Mouse (Mus musculus): ENCODE data around the gene Apod.
"Not testable (repeated sequence)": the region's sequence is repeated elsewhere in the genome, so short reads cannot be mapped to it uniquely, and the experiment has no call there.

Gene Apod

GRCm38 (mm10) chr16:31314497-31315233, at the start of gene Apod:
Gene Apod, minus strand, starts transcription at chr16:31314808.
- DNase-seq (ENCODE audit: low read depth, low spot score): no peak

- DNase-seq (ENCODE audit: low read depth, low spot score): no peak
These were observed 49.3 kb upstream of the Apod start for GRCm38 (mm10) chr16:31363685-31364436.

GRCm38 (mm10) chr16:31359542-31359941, 44.9 kb upstream of the Apod start:
- no peak for DNase-seq (ENCODE audit: low read depth, low spot score)

- peak; percentile 73 for DNase-seq (ENCODE audit: low read depth, low spot score)
These were observed 44.4 kb upstream of the Apod start for GRCm38 (mm10) chr16:31358991-31359390.

- DNase-seq (ENCODE audit: low read depth, low spot score): peak; percentile 68
These were observed 44.0 kb upstream of the Apod start for GRCm38 (mm10) chr16:31358576-31358975.

- DNase-seq (ENCODE audit: low read depth, low spot score): no peak
These were observed 41.3 kb upstream of the Apod start for GRCm38 (mm10) chr16:31355882-31356281.

GRCm38 (mm10) chr16:31354341-31355329, 40.0 kb upstream of the Apod start:
- DNase-seq (ENCODE audit: low read depth, low spot score): peak; percentile 88

- peak; percentile 79 for DNase-seq (ENCODE audit: low read depth, low spot score)
These were observed 38.4 kb upstream of the Apod start for GRCm38 (mm10) chr16:31352996-31353395.

GRCm38 (mm10) chr16:31347581-31347980, 33.0 kb upstream of the Apod start:
- DNase-seq (ENCODE audit: low read depth, low spot score): peak; percentile 59

GRCm38 (mm10) chr16:31342966-31343365, 28.4 kb upstream of the Apod start:
- DNase-seq (ENCODE audit: low read depth, low spot score): peak; percentile 92

GRCm38 (mm10) chr16:31342556-31342955, 27.9 kb upstream of the Apod start:
- DNase-seq (ENCODE audit: low read depth, low spot score): peak; percentile 92

- peak; percentile 60 for DNase-seq (ENCODE audit: low read depth, low spot score)
These were observed 24.7 kb upstream of the Apod start for GRCm38 (mm10) chr16:31339332-31339731.

- no peak for DNase-seq (ENCODE audit: low read depth, low spot score)
These were observed 23.3 kb upstream of the Apod start for GRCm38 (mm10) chr16:31337956-31338355.

GRCm38 (mm10) chr16:31334796-31335195, 20.2 kb upstream of the Apod start:
- DNase-seq (ENCODE audit: low read depth, low spot score): no peak

GRCm38 (mm10) chr16:31332586-31332985, 18.0 kb upstream of the Apod start:
- DNase-seq (ENCODE audit: low read depth, low spot score): no peak

GRCm38 (mm10) chr16:31330970-31331369, 16.4 kb upstream of the Apod start:
- DNase-seq (ENCODE audit: low read depth, low spot score): not testable (repeated sequence)

GRCm38 (mm10) chr16:31329668-31330067, 15.1 kb upstream of the Apod start:
- DNase-seq (ENCODE audit: low read depth, low spot score): no peak

- DNase-seq (ENCODE audit: low read depth, low spot score): peak; percentile 35
These were observed 13.3 kb upstream of the Apod start for GRCm38 (mm10) chr16:31327891-31328290.

GRCm38 (mm10) chr16:31327430-31327829, 12.8 kb upstream of the Apod start:
- no peak for DNase-seq (ENCODE audit: low read depth, low spot score)

GRCm38 (mm10) chr16:31326679-31327078, 12.1 kb upstream of the Apod start:
- peak; percentile 88 for DNase-seq (ENCODE audit: low read depth, low spot score)

- peak; percentile 50 for DNase-seq (ENCODE audit: low read depth, low spot score)
These were observed 11.4 kb upstream of the Apod start for GRCm38 (mm10) chr16:31325966-31326365.

- peak; percentile 69 for DNase-seq (ENCODE audit: low read depth, low spot score)
These were observed 10.5 kb upstream of the Apod start for GRCm38 (mm10) chr16:31325120-31325519.

All from R1 (cell line).